Mouse (Mus musculus): ENCODE measurements at regions not wholly inside any gene's neighbourhood (a gene's known extent, or its start where the extent isn't known, plus 50 kb on each side); places are given as distances from the start of the nearest gene placed in this dataset.

DNA sequence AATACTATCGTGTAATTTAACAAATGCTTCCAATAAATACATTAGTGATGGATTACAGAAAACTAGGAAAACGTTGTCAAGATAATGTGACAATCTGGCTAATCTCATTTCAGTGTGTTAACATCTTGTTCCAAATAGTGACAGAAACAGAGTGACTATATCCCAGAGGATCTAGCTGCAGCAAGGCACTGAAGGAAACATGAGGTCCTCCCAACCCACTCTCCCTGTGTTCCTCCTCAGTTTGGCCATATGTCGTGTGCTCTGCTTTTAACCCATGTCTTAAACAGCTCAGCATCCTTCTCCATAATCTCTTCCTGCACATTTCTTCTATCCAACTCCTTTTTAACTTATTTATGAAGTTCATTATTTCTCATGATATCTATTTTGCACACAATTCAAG lies 223.6 kb upstream of the Lyplal1 start:
- no peak for TF ChIP-seq CTCF (IDR thresholded peaks at IDR 0.05; ENCODE audit: borderline replicate concordance, insufficient read depth, low read length)
- no peak for TF ChIP-seq POLR2A (IDR thresholded peaks at IDR 0.05; ENCODE audit: low read depth, low read length)

Measured in embryonic fibroblast, embryonic 13.5 days (primary cell).